Mouse (Mus musculus) frontal cortex, postnatal 14 days (tissue): ENCODE data around the gene Jph2.
A peak's percentile ranks its signal among the peaks of the same experiment; 100 is the strongest.

Source experiments
- DNase-seq, 2 experiments: peaks; one replicate each; pipeline ENCODE4 v3.0.0; 2022; ENCODE audit warnings: low spot score in 2 of 2

Gene Jph2

DNA sequence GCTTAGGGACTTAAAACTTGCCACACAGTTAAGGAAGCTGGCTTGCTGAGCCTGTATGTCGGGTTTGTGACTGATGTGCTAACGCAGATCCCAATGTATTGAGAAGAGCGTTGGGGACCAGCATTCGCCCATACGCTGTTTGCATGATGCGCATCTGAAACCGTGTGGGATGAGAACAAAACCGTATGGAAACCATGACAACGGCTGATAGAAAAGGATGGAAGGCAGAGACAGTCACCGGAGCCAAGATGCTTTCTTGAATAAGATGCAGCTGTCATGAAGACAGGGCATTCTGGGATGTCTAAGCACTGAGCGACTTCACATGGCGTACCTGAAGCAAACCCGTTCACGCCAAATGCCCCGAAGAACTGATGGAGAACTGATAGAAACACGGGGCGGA, 88.4 kb downstream of the Jph2 start:
- DNase-seq: peak in 1 of 2 experiments; percentile 30

GRCm38 (mm10) chr2:163303037-163303436, 94.8 kb downstream of the Jph2 start:
- no peak for DNase-seq

- DNase-seq: no peak
Observed at GRCm38 (mm10) chr2:163301641-163302040, 96.2 kb downstream of the Jph2 start.

DNA sequence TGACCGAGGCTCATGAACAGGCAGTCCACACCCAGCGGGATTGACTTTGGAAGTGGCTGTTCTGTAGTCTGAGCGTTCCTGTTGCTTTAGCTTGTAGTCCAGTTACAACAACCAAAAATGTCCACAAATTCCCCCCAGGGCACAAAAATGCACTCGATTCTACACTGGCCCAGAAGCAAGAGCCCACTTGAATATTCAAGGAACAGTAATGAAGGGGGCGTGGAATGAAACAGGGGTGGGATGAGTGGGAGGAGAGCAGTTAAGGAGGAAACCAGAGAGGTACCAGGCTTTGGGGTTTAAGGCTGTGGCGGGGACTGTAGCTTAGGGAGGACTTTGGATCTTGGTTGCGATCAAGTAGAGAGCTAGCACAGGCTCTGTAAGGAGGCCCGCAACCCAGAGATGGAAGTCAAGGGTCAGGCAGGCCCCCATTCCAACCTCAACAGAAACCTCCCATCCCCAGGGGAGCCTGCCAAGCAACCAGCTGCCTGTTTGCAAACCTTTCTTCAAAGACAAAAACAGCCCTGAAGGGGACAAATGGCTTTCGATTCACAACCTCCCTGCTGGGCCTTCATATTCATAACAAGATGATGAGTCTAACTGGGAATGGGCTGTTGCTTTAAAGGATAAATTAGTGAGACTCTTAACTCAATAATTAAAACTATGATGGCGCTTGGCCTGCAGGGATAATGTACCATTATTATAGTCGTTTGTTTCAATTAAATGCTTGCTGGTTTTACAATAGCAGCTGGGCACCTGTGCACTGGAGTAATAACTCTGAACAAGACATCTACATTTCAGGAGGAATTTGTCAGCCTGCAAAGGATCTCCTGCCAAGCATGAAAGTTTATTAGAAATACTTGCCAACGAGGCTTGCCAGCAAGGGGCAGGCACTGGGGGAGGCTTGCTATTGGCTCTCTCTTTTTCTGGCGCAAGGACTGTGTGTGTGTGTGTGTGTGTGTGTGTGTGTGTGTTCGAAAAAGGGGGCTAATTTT, 97.4 kb downstream of the Jph2 start:
- DNase-seq: no peak

DNA sequence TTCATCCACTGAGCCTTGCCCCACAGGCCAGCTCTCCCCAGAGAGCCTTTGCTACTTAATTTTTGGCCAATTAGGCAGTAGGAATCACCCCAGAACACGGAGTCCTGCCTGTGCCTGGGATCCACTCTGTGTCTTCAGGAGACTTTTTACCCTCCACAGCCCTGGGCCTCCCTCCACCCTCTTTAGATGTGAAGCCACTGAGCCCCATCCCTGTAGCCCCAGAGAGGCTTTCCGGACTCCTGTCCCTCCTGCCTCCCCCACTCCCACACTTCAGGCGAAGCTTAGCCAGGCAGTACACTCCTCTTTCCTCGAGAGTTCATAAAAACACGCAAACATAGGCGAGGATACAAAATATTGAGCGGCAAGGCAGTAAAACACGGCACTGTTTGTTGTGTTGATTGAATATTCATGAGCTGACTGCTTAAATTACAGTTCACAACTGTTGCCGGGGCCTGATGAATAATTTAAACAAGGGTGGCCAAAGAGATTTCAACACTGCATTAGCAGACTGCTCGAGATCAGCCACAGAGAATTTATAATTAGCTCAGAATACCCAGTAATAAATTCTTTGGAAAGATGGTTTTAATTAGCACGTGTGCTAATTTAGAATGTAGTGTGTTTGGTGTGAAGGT, 100.7 kb downstream of the Jph2 start:
- DNase-seq: no peak

- DNase-seq: no peak
Observed at GRCm38 (mm10) chr2:163288881-163289379, 108.9 kb downstream of the Jph2 start.
